Mouse (Mus musculus): ENCODE results near the gene Olfr159.

Gene Olfr159

GRCm38 (mm10) chr4:43729126-43729525 is 41.7 kb downstream of the Olfr159 start:
- no peak for DNase-seq

GRCm38 (mm10) chr4:43728576-43728954 is 42.2 kb downstream of the Olfr159 start:
- DNase-seq: no peak

GRCm38 (mm10) chr4:43727718-43728575 is 42.9 kb downstream of the Olfr159 start:
- DNase-seq: no peak

GRCm38 (mm10) chr4:43726995-43727394 is 43.8 kb downstream of the Olfr159 start, which contains the start of gene Hrct1:
Gene Hrct1 (plus strand): TSS chr4:43727188.
- DNase-seq: no peak

- DNase-seq: no peak
Observed at GRCm38 (mm10) chr4:43726228-43726993, 44.4 kb downstream of the Olfr159 start.

GRCm38 (mm10) chr4:43724764-43725163 is 46.0 kb downstream of the Olfr159 start:
- DNase-seq: peak; percentile 77

GRCm38 (mm10) chr4:43722191-43722590 is 48.6 kb downstream of the Olfr159 start:
- no peak for DNase-seq

- no peak for DNase-seq
Observed at GRCm38 (mm10) chr4:43720491-43721228, 50.1 kb downstream of the Olfr159 start.
